Mouse (Mus musculus): ENCODE measurements around the gene Ube2d2b. TPM values are rescaled to one million over a fixed set of nuclear protein-coding genes. Genes with fewer than 3 reads are reported as not detected.

Ube2d2b gene
- polyA plus RNA-seq, 1 experiment from 2014 or later: not detected

DNA sequence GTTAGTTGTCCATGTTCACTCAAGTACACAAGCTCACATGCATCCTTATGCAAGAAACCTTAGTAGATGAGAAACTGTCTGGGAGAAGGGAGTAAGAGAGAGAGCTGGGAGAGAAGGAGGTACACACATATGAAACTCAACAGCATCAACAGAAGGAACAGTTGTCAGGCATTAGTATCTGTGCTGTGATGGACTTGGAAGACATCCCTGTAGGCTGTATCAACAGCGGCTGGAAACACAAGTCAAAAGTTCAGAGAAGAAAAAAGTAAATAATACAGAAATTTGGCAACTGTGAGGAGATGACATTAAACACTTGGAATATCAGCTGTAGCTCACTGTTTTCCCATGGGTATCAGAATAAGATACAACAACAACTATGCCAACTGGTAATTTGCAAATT lies 4.4 kb downstream of the Ube2d2b start:
- no peak overlapping the region for H3K4me3 ChIP-seq (ENCODE audit: inconsistent target)
- WGBS (ENCODE audit: missing documents): 100% methylated on average over 1 of the region's 1 CpGs
- H3K36me3 ChIP-seq (ENCODE audit: inconsistent target): no peaks in the 10 kb centered on the region
- H3K79me2 ChIP-seq (ENCODE audit: inconsistent target): peaks cover 70% of the 10 kb centered on the region; the same call in 1 of the 2 replicates
- H3K27ac ChIP-seq: no peak overlapping the region

GRCm38 (mm10) chr5:107838891-107839644 lies 9.2 kb downstream of the Ube2d2b start:
- WGBS (ENCODE audit: missing documents): 43% methylated on average over 3 of the region's 3 CpGs
- no peak overlapping the region for H3K27ac ChIP-seq
- no peak overlapping the region for H3K4me3 ChIP-seq (ENCODE audit: inconsistent target)
- H3K36me3 ChIP-seq (ENCODE audit: inconsistent target): no peaks in the 10 kb centered on the region
- peaks cover 45% of the 10 kb centered on the region for H3K79me2 ChIP-seq (ENCODE audit: inconsistent target)

DNA sequence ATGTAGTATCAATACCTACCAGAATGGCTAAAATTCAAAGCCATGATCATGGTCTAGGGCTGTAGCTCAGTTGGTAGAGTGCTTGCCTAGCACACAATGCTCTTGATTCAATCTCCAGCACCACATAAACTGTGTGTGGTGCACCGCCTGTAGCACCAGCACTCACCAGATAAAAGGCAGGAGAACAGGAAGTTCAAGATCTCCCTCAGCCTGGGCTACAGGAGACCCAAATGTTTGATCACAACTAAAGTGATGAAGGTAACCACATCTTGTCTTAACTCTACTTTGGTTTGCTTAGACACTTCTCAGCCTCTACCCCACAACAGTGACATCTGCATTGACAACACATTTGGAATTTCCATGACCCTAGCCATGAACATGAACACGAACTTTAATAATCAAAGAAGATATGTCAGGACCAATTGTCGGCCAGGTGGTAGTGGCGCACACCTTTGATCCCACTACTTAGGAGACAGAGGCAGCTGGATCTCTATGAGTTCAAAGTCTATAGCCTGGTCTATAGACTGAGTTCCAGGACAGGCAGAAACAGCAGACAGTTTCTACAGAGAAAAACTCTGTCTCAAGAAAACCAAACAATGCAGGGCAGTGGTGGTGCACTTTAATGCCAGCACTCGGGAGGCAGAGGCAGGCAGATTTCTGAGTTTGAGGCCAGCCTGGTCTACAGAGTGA lies 10.8 kb downstream of the Ube2d2b start:
- Histone ChIP-seq H3K27ac (no peak overlapping the region), H3K36me3 (ENCODE audit: inconsistent target) (no peaks in the 10 kb centered on the region)
- WGBS (ENCODE audit: missing documents): 97% methylated on average over 3 of the region's 5 CpGs

DNA sequence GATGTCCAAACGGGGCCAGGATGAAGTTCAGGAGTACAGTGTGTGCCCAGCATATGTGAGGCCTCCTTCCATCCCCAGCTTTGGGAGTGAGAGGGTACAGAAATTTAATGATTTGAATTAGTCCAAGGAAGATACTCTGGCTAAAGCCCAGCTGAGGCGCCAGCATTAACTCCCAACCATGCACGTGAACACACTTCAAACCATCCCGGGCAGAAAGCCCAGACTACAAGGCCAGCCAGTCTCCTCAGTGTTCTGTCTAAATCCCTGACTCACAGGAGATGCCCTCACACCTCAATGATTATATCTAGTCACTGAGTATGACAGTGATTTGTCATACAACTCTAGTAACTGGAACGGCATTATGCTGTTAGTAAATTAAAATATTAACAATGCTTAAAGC lies 17.4 kb downstream of the Ube2d2b start:
- WGBS (ENCODE audit: missing documents): 90% methylated on average over 5 of the region's 5 CpGs
- Histone ChIP-seq H3K27ac (no peak overlapping the region), H3K36me3 (ENCODE audit: inconsistent target) (no peaks in the 10 kb centered on the region), H3K4me3 (ENCODE audit: inconsistent target) (no peak overlapping the region), H3K79me2 (ENCODE audit: inconsistent target) (peaks cover 100% of the 10 kb centered on the region)

More for the DNA sequence above, 10.8 kb downstream of the Ube2d2b start:
- Histone ChIP-seq H3K79me2 (ENCODE audit: inconsistent target) (peaks cover 54% of the 10 kb centered on the region), H3K4me3 (ENCODE audit: inconsistent target) (no peak overlapping the region)

GRCm38 (mm10) chr5:107847817-107848216 lies 17.9 kb downstream of the Ube2d2b start:
- H3K4me3 ChIP-seq (ENCODE audit: inconsistent target): no peak overlapping the region
- peaks cover 100% of the 10 kb centered on the region for H3K79me2 ChIP-seq (ENCODE audit: inconsistent target)
- no peaks in the 10 kb centered on the region for H3K36me3 ChIP-seq (ENCODE audit: inconsistent target)
- WGBS (ENCODE audit: missing documents): 86% methylated on average over 2 of the region's 2 CpGs
- H3K27ac ChIP-seq: no peak overlapping the region

- WGBS (ENCODE audit: missing documents): 89% methylated on average over 4 of the region's 4 CpGs
- H3K36me3 ChIP-seq (ENCODE audit: inconsistent target): no peaks in the 10 kb centered on the region
- peaks cover 97% of the 10 kb centered on the region for H3K79me2 ChIP-seq (ENCODE audit: inconsistent target)
- no peak overlapping the region for H3K4me3 ChIP-seq (ENCODE audit: inconsistent target)
- no peak overlapping the region for H3K27ac ChIP-seq
Measured at GRCm38 (mm10) chr5:107848964-107849363, 19.1 kb downstream of the Ube2d2b start.

GRCm38 (mm10) chr5:107853807-107854206 lies 23.9 kb downstream of the Ube2d2b start:
- Histone ChIP-seq H3K36me3 (ENCODE audit: inconsistent target) (no peaks in the 10 kb centered on the region), H3K27ac (peak overlapping the region; percentile 24; the same call in 1 of the 2 replicates), H3K4me3 (ENCODE audit: inconsistent target) (no peak overlapping the region), H3K79me2 (ENCODE audit: inconsistent target) (peaks cover 97% of the 10 kb centered on the region)
- WGBS (ENCODE audit: missing documents): 13% methylated on average over 6 of the region's 6 CpGs

DNA sequence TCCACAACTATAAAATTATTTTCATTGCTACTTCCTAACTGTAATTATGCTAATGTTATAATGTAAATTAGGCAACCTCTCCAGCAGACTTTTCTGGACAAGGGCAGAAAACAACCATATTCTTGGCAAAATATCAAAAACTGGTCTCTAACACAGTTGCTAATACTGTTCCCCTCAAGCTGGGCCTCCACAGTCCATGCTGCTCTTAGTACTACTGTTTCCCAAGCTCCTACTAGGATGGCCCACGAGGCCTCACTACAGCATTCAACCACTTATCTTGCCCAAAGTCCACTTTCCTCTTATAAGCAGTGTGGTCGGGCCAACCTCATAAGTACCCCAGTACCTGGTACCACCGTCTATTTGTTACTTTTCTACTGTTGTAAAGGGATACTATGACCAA lies 24.7 kb downstream of the Ube2d2b start:
- peaks cover 97% of the 10 kb centered on the region for H3K79me2 ChIP-seq (ENCODE audit: inconsistent target)
- 68% methylated on average over 3 of the region's 3 CpGs for WGBS (ENCODE audit: missing documents)
- H3K27ac ChIP-seq: no peak overlapping the region
- no peak overlapping the region for H3K4me3 ChIP-seq (ENCODE audit: inconsistent target)
- no peaks in the 10 kb centered on the region for H3K36me3 ChIP-seq (ENCODE audit: inconsistent target)

DNA sequence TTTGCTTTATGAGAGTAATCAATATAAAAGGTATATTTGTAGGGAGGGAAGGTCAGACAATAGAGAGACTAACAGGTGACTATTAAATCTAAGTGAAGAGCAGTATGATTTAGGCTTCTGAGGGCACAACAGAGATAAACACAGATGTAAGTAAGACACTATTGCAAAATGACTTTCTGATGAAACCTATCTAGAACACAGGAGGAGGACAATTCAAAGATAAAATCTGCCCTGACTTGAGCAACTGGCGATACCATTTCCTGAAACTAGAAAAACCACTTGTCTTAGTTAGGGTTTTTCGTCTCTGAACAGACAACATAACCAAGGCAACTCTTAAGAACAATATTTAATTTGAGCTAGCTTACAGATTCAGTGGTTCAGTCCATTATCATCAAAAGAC lies 25.6 kb downstream of the Ube2d2b start:
- no peaks in the 10 kb centered on the region for H3K36me3 ChIP-seq (ENCODE audit: inconsistent target)
- H3K79me2 ChIP-seq (ENCODE audit: inconsistent target): peaks cover 97% of the 10 kb centered on the region
- H3K4me3 ChIP-seq (ENCODE audit: inconsistent target): no peak overlapping the region
- 28% methylated on average over 2 of the region's 2 CpGs for WGBS (ENCODE audit: missing documents)
- H3K27ac ChIP-seq: no peak overlapping the region

GRCm38 (mm10) chr5:107858963-107859362 lies 29.1 kb downstream of the Ube2d2b start:
- Histone ChIP-seq H3K27ac (no peak overlapping the region), H3K4me3 (ENCODE audit: inconsistent target) (no peak overlapping the region), H3K79me2 (ENCODE audit: inconsistent target) (peaks cover 100% of the 10 kb centered on the region), H3K36me3 (ENCODE audit: inconsistent target) (no peaks in the 10 kb centered on the region)
- 56% methylated on average over 2 of the region's 2 CpGs for WGBS (ENCODE audit: missing documents)

DNA sequence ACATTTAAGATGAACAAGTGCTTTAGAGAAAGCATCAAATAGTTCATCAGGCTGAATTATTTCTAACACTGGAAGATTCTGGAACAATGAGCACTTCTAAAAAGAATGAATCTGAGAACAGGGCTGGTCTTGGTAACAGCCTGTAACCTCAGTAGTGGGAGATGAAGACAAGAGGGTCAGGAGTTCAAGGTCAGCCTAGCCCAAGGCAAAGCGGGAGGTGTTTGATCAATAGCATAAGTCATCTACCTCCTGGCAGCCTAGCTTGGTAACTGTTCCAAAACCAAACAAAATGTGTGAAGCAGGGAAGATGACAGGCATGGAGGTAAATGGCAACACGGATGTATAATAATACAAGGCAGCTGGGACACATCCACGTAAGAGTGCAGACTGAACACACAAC lies 34.1 kb downstream of the Ube2d2b start:
- Histone ChIP-seq H3K36me3 (ENCODE audit: inconsistent target) (no peaks in the 10 kb centered on the region), H3K4me3 (ENCODE audit: inconsistent target) (no peak overlapping the region), H3K79me2 (ENCODE audit: inconsistent target) (peaks cover 88% of the 10 kb centered on the region), H3K27ac (no peak overlapping the region)
- 83% methylated on average over 3 of the region's 3 CpGs for WGBS (ENCODE audit: missing documents)

GRCm38 (mm10) chr5:107866127-107867126 lies 36.5 kb downstream of the Ube2d2b start:
- peak overlapping the region; percentile 1; the same call in 1 of the 2 replicates for H3K27ac ChIP-seq
- H3K4me3 ChIP-seq (ENCODE audit: inconsistent target): no peak overlapping the region
- peaks cover 63% of the 10 kb centered on the region for H3K79me2 ChIP-seq (ENCODE audit: inconsistent target)
- no peaks in the 10 kb centered on the region for H3K36me3 ChIP-seq (ENCODE audit: inconsistent target)
- WGBS (ENCODE audit: missing documents): 32% methylated on average over 2 of the region's 2 CpGs

DNA sequence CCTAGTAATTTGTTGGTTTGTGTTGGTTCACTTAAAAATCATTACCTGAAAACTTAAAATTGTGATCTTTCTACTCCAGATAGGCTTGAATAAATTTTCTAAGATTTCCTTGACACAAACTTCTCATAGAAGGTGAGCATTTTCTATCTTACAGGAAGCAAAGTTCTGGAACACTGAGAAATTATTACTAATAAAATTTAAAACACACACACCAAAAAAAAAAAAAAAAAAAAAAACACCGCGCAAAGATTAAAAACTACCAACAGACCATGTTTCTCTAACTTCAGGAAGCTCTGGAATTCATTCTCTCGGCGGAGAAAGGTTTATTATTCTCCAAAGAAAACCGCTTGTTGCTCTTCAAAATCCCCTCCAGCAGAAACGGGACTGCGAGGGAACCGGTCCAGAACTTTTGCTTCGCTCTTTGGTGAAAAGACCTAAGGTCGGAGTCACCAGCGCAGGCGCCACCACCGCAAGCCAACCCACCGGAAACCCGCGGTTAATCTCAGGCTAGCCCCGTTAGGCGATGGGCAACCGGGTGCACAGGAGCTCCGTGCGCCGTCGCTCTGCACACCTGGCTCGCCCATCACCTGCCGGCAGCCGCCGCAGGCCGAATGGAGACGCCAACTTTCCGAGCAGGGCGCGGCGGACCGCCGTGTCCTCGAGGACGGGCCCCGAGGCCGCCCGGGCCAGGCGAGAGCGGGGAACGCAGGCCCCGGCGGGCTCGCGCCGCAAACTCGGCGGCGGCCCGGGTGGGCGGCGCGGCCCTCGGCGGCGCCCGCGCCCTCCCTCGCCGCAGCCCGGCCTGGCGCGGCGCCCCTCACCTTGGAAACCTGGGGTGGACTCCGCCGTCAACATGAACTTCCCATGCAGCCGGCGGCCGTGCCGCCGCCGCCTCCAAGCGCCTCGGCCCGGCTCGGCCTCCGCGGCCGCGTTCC lies 38.3 kb downstream of the Ube2d2b start:
- H3K4me3 ChIP-seq (ENCODE audit: inconsistent target): peak overlapping the region; percentile 47
- under 1% methylated on average over 62 of the region's 82 CpGs for WGBS (ENCODE audit: missing documents)
- peaks cover 45% of the 10 kb centered on the region for H3K79me2 ChIP-seq (ENCODE audit: inconsistent target)
- no peaks in the 10 kb centered on the region for H3K36me3 ChIP-seq (ENCODE audit: inconsistent target)
- H3K27ac ChIP-seq: no peak overlapping the region
